Mouse (Mus musculus) frontal cortex, adult (tissue): ENCODE measurements around the gene Zwilch.
"Not testable (repeated sequence)": the region's sequence is repeated elsewhere in the genome, so short reads cannot be mapped to it uniquely, and the experiment has no call there.

Experiments used
- ATAC-seq: cut with Nextera tagmentation; 2 replicates; pipeline ENCODE4 v1.9.2; 2017; ENCODE audit warnings: mild to moderate bottlenecking, moderate library complexity, mixed read lengths; ENCODE audit not compliant: low TSS enrichment

Gene Zwilch

GRCm38 (mm10) chr9:64172816-64173665, at the start of gene Zwilch, which contains the start of gene Rpl4:
Zwilch (minus strand) TSS chr9:64173104.
Rpl4 (plus strand) TSS chr9:64173375.
- peak; percentile 82 for ATAC-seq

GRCm38 (mm10) chr9:64222098-64222497, 49.2 kb upstream of the Zwilch start:
- ATAC-seq: 0 out of 2 replicates have a peak, but pooled peaks have one; percentile 15

GRCm38 (mm10) chr9:64221480-64221879, 48.6 kb upstream of the Zwilch start:
- ATAC-seq: peak; percentile 64

- no peak for ATAC-seq
These were observed 47.7 kb upstream of the Zwilch start for GRCm38 (mm10) chr9:64220603-64221002.

- no peak for ATAC-seq
These were observed 47.0 kb upstream of the Zwilch start for GRCm38 (mm10) chr9:64219772-64220420.

- ATAC-seq: no peak
These were observed 46.4 kb upstream of the Zwilch start for GRCm38 (mm10) chr9:64219305-64219704.

GRCm38 (mm10) chr9:64217887-64218286, 45.0 kb upstream of the Zwilch start:
- no peak for ATAC-seq

- ATAC-seq: no peak
These were observed 43.7 kb upstream of the Zwilch start for GRCm38 (mm10) chr9:64216641-64217040.

- no peak for ATAC-seq
These were observed 43.2 kb upstream of the Zwilch start for GRCm38 (mm10) chr9:64216090-64216489.

- ATAC-seq: no peak
These were observed 41.5 kb upstream of the Zwilch start for GRCm38 (mm10) chr9:64214452-64214851.

- peak; percentile 47; the same call in 1 of the 2 replicates for ATAC-seq
These were observed 34.7 kb upstream of the Zwilch start for GRCm38 (mm10) chr9:64207509-64208084.

- ATAC-seq: no peak
These were observed 30.0 kb upstream of the Zwilch start for GRCm38 (mm10) chr9:64202866-64203265.

- no peak for ATAC-seq
These were observed 29.4 kb upstream of the Zwilch start for GRCm38 (mm10) chr9:64202331-64202730.

GRCm38 (mm10) chr9:64199897-64200296, 27.0 kb upstream of the Zwilch start:
- ATAC-seq: no peak

- ATAC-seq: not testable (repeated sequence)
These were observed 26.0 kb upstream of the Zwilch start for GRCm38 (mm10) chr9:64198763-64199418.

- ATAC-seq: no peak
These were observed 25.3 kb upstream of the Zwilch start for GRCm38 (mm10) chr9:64198068-64198762.

GRCm38 (mm10) chr9:64197524-64197923, 24.6 kb upstream of the Zwilch start:
- ATAC-seq: no peak

GRCm38 (mm10) chr9:64195554-64195953, 22.6 kb upstream of the Zwilch start:
- ATAC-seq: peak; percentile 91

- ATAC-seq: no peak
These were observed 21.0 kb upstream of the Zwilch start for GRCm38 (mm10) chr9:64193879-64194278.

GRCm38 (mm10) chr9:64184166-64184840, 11.4 kb upstream of the Zwilch start:
- peak; percentile 60; the same call in 1 of the 2 replicates for ATAC-seq

GRCm38 (mm10) chr9:64183295-64183694, 10.4 kb upstream of the Zwilch start:
- ATAC-seq: not testable (repeated sequence)
